Mouse (Mus musculus): ENCODE measurements around the gene S100a6. TPM values are rescaled to one million over a fixed set of nuclear protein-coding genes. Genes with fewer than 3 reads are reported as not detected.
A peak's percentile ranks its signal among the peaks of the same experiment; 100 is the strongest.

The S100a6 gene
- total RNA-seq, 2 experiments from 2014 or later, result 24.2 to 31.1 TPM

GRCm38 (mm10) chr3:90652878-90653508 is 40.3 kb downstream of the S100a6 start:
- intact Hi-C loops (cut with DNase I), result loop anchor here (2.0 to 5.0 kb wide), 3 partner anchors 66 to 162 kb away; partner anchors contain the start of genes Chtop and Snapin

DNA sequence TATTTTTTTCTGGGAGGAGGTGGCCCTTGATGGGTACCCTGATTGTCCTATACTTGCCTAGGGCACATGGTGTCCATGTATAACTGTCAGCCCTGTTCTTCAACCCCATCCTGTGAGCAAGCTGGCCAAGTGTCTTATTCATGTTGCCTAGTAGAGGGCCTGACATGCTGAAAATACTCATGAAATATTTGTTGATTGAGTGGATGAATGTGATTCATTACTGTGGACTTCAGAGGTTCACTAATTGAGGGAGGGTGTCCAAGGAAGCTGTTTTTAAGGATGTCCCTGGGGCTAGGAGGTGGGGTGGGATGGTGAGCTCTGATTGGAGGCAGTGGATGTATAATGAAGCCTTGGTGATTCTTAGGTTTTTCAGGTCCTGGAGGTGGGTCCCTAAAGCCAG is 41.0 kb downstream of the S100a6 start, which contains the start of gene S100a7a:
Gene S100a7a (plus strand): TSS at position 301 of the 400 bp plus-strand sequence.
- no peak for DNase-seq (ENCODE audit: extremely low spot score in 1 of 2, low spot score in 2 of 2)
- intact Hi-C loops (cut with DNase I), result loop anchor here (2.0 to 5.0 kb wide), 3 partner anchors 66 to 163 kb away; partner anchors contain the start of genes Chtop and Snapin

More at GRCm38 (mm10) chr3:90652878-90653508, 40.3 kb downstream of the S100a6 start:
- peak; percentile 75 to 84 for DNase-seq (ENCODE audit: extremely low spot score in 1 of 2, low spot score in 2 of 2)

- peak in 1 of 2 experiments; percentile 40 for DNase-seq (ENCODE audit: extremely low spot score in 1 of 2, low spot score in 2 of 2)
- intact Hi-C loops (cut with DNase I), result no loop called here
Observed at GRCm38 (mm10) chr3:90657405-90657804, 44.7 kb downstream of the S100a6 start.

DNA sequence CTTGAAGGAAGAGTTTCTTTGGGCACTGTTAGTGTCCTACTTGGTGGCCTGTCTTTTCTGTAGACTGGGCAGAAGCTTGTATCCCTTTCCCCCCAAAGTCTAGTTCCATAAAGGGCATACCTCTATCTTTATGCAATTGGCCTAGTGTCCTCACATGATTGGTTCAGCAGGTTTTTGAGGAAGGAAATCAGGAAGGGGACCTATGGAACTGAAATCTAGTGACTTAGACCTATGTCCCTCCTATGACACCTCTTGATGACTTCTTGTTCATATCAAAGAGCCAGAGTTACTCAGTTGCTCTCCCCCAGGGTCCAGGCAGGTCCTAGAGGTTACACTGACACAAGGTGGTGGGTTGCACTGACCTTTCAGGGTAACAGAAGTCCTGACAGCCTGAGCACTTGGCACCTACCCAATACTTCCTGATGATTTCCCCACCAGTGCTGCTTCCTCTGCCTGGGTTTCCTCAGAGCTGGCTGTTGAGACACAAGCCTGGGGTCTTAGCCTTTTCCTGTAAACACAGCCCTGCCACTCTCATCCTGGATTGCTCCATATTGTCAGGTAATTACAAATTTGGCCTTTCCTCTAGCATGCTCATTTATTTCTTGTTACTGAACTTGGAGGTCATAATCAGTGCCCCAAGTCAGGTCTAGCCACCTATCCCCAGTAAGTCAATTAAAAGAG is 46.8 kb downstream of the S100a6 start:
- DNase-seq (ENCODE audit: extremely low spot score in 1 of 2, low spot score in 2 of 2), result no peak
- intact Hi-C loops (cut with DNase I), result no loop called here

DNA sequence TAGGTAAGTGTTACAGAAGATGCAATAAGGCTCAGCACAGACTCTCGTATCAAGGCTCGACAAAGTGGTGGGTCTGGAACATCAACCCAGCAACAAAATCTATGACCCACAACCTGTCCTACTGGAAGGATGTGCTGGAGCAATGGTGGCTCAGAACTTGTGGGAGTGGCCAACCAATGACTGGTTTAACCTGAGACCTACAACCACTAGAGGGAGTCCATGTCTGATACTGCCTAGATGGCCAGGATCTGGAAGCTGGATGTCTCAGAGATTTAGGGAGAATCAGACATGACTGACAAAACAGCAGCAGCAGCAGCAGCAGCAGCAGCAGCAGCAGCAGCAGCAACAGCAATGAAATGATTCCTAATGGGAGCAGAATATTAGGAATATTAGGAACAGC is 51.5 kb downstream of the S100a6 start:
- no peak for DNase-seq (ENCODE audit: extremely low spot score in 1 of 2, low spot score in 2 of 2)
- intact Hi-C loops (cut with DNase I), result no loop called here

- intact Hi-C loops (cut with DNase I), result loop anchor here (5.0 kb wide), 1 partner anchor 33 kb away; no protein-coding TSS in a partner anchor
- peak in 1 of 2 experiments; percentile 42 for DNase-seq (ENCODE audit: extremely low spot score in 1 of 2, low spot score in 2 of 2)
Observed at GRCm38 (mm10) chr3:90668846-90669245, 56.2 kb downstream of the S100a6 start, which contains the start of gene S100a8. Gene S100a8, plus strand, starts transcription at chr3:90668978.

Other genes with a start within 250 kb of the S100a6 start
- gene Slc27a3, start 222.9 kb upstream of the S100a6 start, total RNA-seq (2021), result 10 to 100 TPM; 11.5 to 12.1 TPM
- 10 to 100 TPM; 57.0 to 62.0 TPM for gene Ints3, start 179.3 kb upstream of the S100a6 start, total RNA-seq (2021)
- 1 to 10 TPM; 3.4 to 4.3 TPM for gene Npr1, start 147.0 kb upstream of the S100a6 start, total RNA-seq (2021)
- gene Ilf2, start 136.8 kb upstream of the S100a6 start, total RNA-seq (2021), result 100 to 1,000 TPM; 111 to 115 TPM
- 10 to 100 TPM; 46.7 to 47.9 TPM for gene Snapin, start 121.8 kb upstream of the S100a6 start, total RNA-seq (2021)
- 100 to 1,000 TPM; 196 TPM for gene Chtop, start 103.4 kb upstream of the S100a6 start, total RNA-seq (2021)
- 10 to 100 TPM; 54.7 to 62.3 TPM for gene S100a1, start 98.5 kb upstream of the S100a6 start, total RNA-seq (2021)
- 10 to 100 TPM; 20.5 to 23.9 TPM for gene S100a13, start 98.4 kb upstream of the S100a6 start, total RNA-seq (2021)
- not detected for gene S100a14, start 86.0 kb upstream of the S100a6 start, total RNA-seq (2021)
- 10 to 100 TPM; 73.7 to 83.6 TPM for gene S100a16, start 75.6 kb upstream of the S100a6 start, total RNA-seq (2021)
- 1 to 10 TPM; 1.7 to 1.8 TPM for gene S100a3, start 52.3 kb upstream of the S100a6 start, total RNA-seq (2021)
- not detected for gene S100a2, start 22.6 kb upstream of the S100a6 start, total RNA-seq (2021)
- not detected for gene Gm42674, start 11.0 kb upstream of the S100a6 start, total RNA-seq (2021)
- 1 to 10 TPM; 7.1 to 8.1 TPM for gene S100a4, start 9.1 kb upstream of the S100a6 start, total RNA-seq (2021)
- gene S100a5, start 4.4 kb upstream of the S100a6 start, total RNA-seq (2021), result not detected
- gene S100a7a, start 41.1 kb downstream of the S100a6 start, total RNA-seq (2021), result 1 to 10 TPM in 1 of 2 experiments, under 1 TPM in 1; 0.71 to 2.1 TPM
- under 1 TPM in 1 of 2 experiments, not detected in 1; 0.79 TPM for gene S100a8, start 56.1 kb downstream of the S100a6 start, total RNA-seq (2021)
- not detected for gene S100a9, start 82.8 kb downstream of the S100a6 start, total RNA-seq (2021)
- not detected for gene Pglyrp4, start 114.0 kb downstream of the S100a6 start, total RNA-seq (2021)
- not detected for gene Gm5849, start 165.0 kb downstream of the S100a6 start, total RNA-seq (2021)

Data from left cerebral cortex, postnatal 10 days (tissue).